Mouse (Mus musculus): ENCODE data around the gene Slc5a11. TPM values are rescaled to one million over a fixed set of nuclear protein-coding genes. Genes with fewer than 3 reads are reported as not detected.

The Slc5a11 gene
- polyA plus RNA-seq, 1 experiment from 2014 or later, result 0.50 TPM

DNA sequence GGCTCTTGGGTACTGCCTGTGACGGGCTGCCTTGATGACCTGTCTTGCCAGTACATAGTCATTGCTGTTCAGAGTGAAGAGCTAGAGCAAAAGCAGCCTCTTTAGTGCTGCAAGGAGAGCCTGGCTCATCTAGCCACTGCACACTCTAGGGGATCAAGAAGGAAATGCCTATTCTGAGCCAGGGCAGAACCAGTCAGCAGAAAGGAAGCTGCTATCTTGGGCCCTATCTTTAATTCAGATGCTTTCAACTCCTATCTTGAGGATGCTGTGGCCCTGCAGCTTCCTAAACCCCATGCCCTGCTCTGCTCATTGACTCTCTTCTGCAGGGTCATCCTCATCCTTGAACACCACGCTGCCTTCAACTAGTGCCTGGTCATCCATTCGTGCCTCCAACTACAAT is 26.1 kb upstream of the Slc5a11 start:
- Histone ChIP-seq H3K9me3 (ENCODE audit: control insufficient read depth, low read length) (no peaks in the 10 kb centered on the region), H3K4me1 (ENCODE audit: control insufficient read depth, insufficient read depth, low read depth, low read length) (no peaks in the 10 kb centered on the region), H3K27me3 (replicated peaks; ENCODE audit: control insufficient read depth, insufficient read depth, low read length) (no peaks in the 10 kb centered on the region), H3K4me3 (ENCODE audit: low read length) (no peak overlapping the region), H3K36me3 (ENCODE audit: control insufficient read depth, insufficient read depth, low read length) (peaks cover 70% of the 10 kb centered on the region), H3K9ac (ENCODE audit: low read depth, low read length) (no peak overlapping the region), H3K4me2 (ENCODE audit: low read length) (no peak overlapping the region), H3K27ac (ENCODE audit: low read depth, low read length) (no peak overlapping the region)
- no peak for ATAC-seq
- 93% methylated on average over 3 of the region's 3 CpGs for WGBS

DNA sequence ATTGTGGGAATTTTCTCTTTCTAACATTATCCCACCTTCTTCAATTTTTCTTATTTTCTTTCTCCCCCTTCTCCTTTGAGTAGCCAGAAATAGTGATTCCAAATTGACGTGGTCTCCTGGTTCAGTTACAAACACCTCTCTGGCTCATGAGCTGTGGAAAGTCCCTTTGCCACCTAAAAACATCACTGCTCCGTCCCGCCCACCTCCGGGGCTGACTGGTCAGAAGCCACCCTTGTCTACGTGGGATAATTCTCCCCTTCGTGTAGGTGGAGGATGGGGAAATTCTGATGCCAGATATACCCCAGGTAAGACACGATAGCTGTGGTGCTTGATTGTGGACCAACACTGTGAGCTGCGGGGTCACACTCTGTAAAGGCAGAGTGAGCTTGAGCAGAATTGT is 24.8 kb upstream of the Slc5a11 start:
- 95% methylated on average over 8 of the region's 8 CpGs for WGBS
- peaks cover 62% of the 10 kb centered on the region for H3K36me3 ChIP-seq (ENCODE audit: control insufficient read depth, insufficient read depth, low read length)
- no peak overlapping the region for H3K9ac ChIP-seq (ENCODE audit: low read depth, low read length)
- H3K27me3 ChIP-seq (replicated peaks; ENCODE audit: control insufficient read depth, insufficient read depth, low read length), result no peaks in the 10 kb centered on the region
- no peak for ATAC-seq
- H3K27ac ChIP-seq (ENCODE audit: low read depth, low read length), result no peak overlapping the region
- no peak overlapping the region for H3K4me3 ChIP-seq (ENCODE audit: low read length)
- no peaks in the 10 kb centered on the region for H3K9me3 ChIP-seq (ENCODE audit: control insufficient read depth, low read length)
- H3K4me1 ChIP-seq (ENCODE audit: control insufficient read depth, insufficient read depth, low read depth, low read length), result no peaks in the 10 kb centered on the region
- H3K4me2 ChIP-seq (ENCODE audit: low read length), result no peak overlapping the region

GRCm38 (mm10) chr7:123191731-123192130 is 22.8 kb upstream of the Slc5a11 start:
- no peak overlapping the region for H3K4me3 ChIP-seq (ENCODE audit: low read length)
- no peaks in the 10 kb centered on the region for H3K4me1 ChIP-seq (ENCODE audit: control insufficient read depth, insufficient read depth, low read depth, low read length)
- no peak overlapping the region for H3K27ac ChIP-seq (ENCODE audit: low read depth, low read length)
- H3K4me2 ChIP-seq (ENCODE audit: low read length), result no peak overlapping the region
- H3K9ac ChIP-seq (ENCODE audit: low read depth, low read length), result no peak overlapping the region
- H3K9me3 ChIP-seq (ENCODE audit: control insufficient read depth, low read length), result no peaks in the 10 kb centered on the region
- no peak for ATAC-seq
- peaks cover 53% of the 10 kb centered on the region for H3K36me3 ChIP-seq (ENCODE audit: control insufficient read depth, insufficient read depth, low read length)
- H3K27me3 ChIP-seq (replicated peaks; ENCODE audit: control insufficient read depth, insufficient read depth, low read length), result no peaks in the 10 kb centered on the region
- 96% methylated on average over 5 of the region's 5 CpGs for WGBS

DNA sequence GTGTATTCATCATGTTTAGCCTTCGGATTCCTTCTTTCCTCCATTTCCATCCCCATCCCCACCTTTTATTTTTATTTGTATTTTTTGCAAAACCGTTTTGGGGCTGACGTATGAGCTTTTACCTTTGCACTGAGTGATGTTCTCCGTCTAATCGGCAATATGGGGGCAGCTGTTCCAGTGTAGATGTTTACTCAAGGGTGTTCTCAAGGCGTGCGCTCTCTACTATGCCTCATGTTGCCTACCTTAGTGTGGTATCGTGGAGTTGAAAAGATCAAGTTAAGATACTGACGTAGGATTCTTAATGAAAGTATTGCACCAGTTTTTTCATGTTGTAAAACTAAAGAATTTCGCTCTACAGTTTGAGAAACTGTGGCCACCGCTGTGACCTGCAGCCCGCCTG is 21.4 kb upstream of the Slc5a11 start:
- Histone ChIP-seq H3K4me2 (ENCODE audit: low read length) (no peak overlapping the region), H3K27ac (ENCODE audit: low read depth, low read length) (no peak overlapping the region), H3K36me3 (ENCODE audit: control insufficient read depth, insufficient read depth, low read length) (peaks cover 45% of the 10 kb centered on the region), H3K4me3 (ENCODE audit: low read length) (no peak overlapping the region), H3K27me3 (replicated peaks; ENCODE audit: control insufficient read depth, insufficient read depth, low read length) (no peaks in the 10 kb centered on the region), H3K4me1 (ENCODE audit: control insufficient read depth, insufficient read depth, low read depth, low read length) (no peaks in the 10 kb centered on the region), H3K9me3 (ENCODE audit: control insufficient read depth, low read length) (no peaks in the 10 kb centered on the region), H3K9ac (ENCODE audit: low read depth, low read length) (no peak overlapping the region)
- ATAC-seq, result no peak
- WGBS, result 95% methylated on average over 12 of the region's 12 CpGs

DNA sequence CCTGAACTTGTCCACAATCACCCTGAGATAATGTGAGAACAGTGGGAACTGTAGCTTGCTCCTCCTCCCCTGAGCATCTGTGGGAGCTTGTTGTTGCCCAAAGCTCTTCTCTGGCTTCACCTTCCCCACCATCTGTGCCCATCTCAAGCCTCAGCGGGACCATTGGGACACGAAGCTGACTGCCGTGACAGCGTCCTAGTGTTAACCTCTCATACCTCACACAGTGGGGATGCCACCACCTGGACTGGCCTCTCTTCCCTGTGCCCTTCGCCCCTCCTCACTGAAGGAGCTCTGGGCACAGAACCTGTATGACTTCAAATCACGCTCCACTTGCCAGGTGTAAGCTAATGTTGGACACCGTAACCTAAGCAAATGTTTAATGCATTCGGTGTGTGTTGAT is 19.9 kb upstream of the Slc5a11 start:
- no peaks in the 10 kb centered on the region for H3K9me3 ChIP-seq (ENCODE audit: control insufficient read depth, low read length)
- H3K4me2 ChIP-seq (ENCODE audit: low read length), result no peak overlapping the region
- no peak for ATAC-seq
- no peak overlapping the region for H3K9ac ChIP-seq (ENCODE audit: low read depth, low read length)
- no peaks in the 10 kb centered on the region for H3K27me3 ChIP-seq (replicated peaks; ENCODE audit: control insufficient read depth, insufficient read depth, low read length)
- peaks cover 31% of the 10 kb centered on the region for H3K36me3 ChIP-seq (ENCODE audit: control insufficient read depth, insufficient read depth, low read length)
- no peak overlapping the region for H3K4me3 ChIP-seq (ENCODE audit: low read length)
- no peaks in the 10 kb centered on the region for H3K4me1 ChIP-seq (ENCODE audit: control insufficient read depth, insufficient read depth, low read depth, low read length)
- 86% methylated on average over 8 of the region's 8 CpGs for WGBS
- H3K27ac ChIP-seq (ENCODE audit: low read depth, low read length), result no peak overlapping the region

DNA sequence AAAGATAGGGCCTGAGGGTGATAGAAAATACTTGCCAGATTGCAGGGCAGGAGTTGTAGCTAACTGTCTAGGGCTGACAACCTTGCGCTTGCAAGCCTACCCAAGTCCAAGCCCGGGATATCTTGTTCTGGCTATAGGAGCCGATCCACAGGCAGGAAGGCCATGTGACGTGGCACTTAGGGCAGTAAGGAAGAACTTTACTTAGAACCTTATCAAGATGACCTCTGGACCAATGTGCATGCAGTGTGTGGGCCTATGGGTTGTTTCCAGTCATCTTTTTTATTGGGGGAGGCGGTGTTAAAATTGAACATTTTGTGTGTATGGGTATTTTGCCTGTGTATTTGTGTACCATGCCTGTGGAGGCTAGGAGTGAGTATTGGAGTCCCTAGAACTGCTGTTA is 18.1 kb upstream of the Slc5a11 start:
- no peaks in the 10 kb centered on the region for H3K9me3 ChIP-seq (ENCODE audit: control insufficient read depth, low read length)
- no peak overlapping the region for H3K9ac ChIP-seq (ENCODE audit: low read depth, low read length)
- H3K36me3 ChIP-seq (ENCODE audit: control insufficient read depth, insufficient read depth, low read length), result peaks cover 18% of the 10 kb centered on the region
- H3K4me1 ChIP-seq (ENCODE audit: control insufficient read depth, insufficient read depth, low read depth, low read length), result no peaks in the 10 kb centered on the region
- no peak overlapping the region for H3K4me2 ChIP-seq (ENCODE audit: low read length)
- no peaks in the 10 kb centered on the region for H3K27me3 ChIP-seq (replicated peaks; ENCODE audit: control insufficient read depth, insufficient read depth, low read length)
- 94% methylated on average over 5 of the region's 5 CpGs for WGBS
- no peak overlapping the region for H3K27ac ChIP-seq (ENCODE audit: low read depth, low read length)
- ATAC-seq, result no peak
- H3K4me3 ChIP-seq (ENCODE audit: low read length), result no peak overlapping the region

DNA sequence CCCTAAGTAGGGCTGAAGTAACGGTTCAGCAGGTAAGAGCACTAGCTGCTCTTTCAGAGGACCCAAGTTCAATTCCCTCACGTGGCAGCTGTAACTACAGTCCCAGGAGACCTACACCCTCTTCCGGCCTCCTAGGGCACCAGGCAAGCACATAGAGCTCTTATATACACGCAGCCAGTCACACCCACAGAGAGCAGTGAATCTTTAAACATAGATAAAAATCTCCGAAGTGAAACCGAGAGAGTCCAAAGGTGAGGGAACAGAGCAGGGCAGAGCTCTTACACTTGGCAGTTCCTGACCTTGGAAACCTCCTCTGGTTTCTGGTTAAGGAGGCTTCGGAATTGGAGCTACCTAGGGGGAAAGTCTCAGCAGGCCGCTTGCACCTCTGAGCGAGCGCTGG is 15.9 kb upstream of the Slc5a11 start:
- Histone ChIP-seq H3K4me2 (ENCODE audit: low read length) (no peak overlapping the region), H3K27ac (ENCODE audit: low read depth, low read length) (no peak overlapping the region), H3K27me3 (replicated peaks; ENCODE audit: control insufficient read depth, insufficient read depth, low read length) (no peaks in the 10 kb centered on the region), H3K4me1 (ENCODE audit: control insufficient read depth, insufficient read depth, low read depth, low read length) (no peaks in the 10 kb centered on the region), H3K36me3 (ENCODE audit: control insufficient read depth, insufficient read depth, low read length) (0 out of 2 replicates have a peak, but pooled peaks cover 4% of the 10 kb centered on the region), H3K4me3 (ENCODE audit: low read length) (no peak overlapping the region), H3K9me3 (ENCODE audit: control insufficient read depth, low read length) (no peaks in the 10 kb centered on the region), H3K9ac (ENCODE audit: low read depth, low read length) (no peak overlapping the region)
- no peak for ATAC-seq
- WGBS, result 81% methylated on average over 10 of the region's 10 CpGs

- WGBS, result 76% methylated on average over 3 of the region's 3 CpGs
- Histone ChIP-seq H3K36me3 (ENCODE audit: control insufficient read depth, insufficient read depth, low read length) (0 out of 2 replicates have a peak, but pooled peaks cover 4% of the 10 kb centered on the region), H3K4me1 (ENCODE audit: control insufficient read depth, insufficient read depth, low read depth, low read length) (no peaks in the 10 kb centered on the region), H3K27ac (ENCODE audit: low read depth, low read length) (no peak overlapping the region), H3K9ac (ENCODE audit: low read depth, low read length) (no peak overlapping the region), H3K4me2 (ENCODE audit: low read length) (no peak overlapping the region), H3K27me3 (replicated peaks; ENCODE audit: control insufficient read depth, insufficient read depth, low read length) (no peaks in the 10 kb centered on the region), H3K4me3 (ENCODE audit: low read length) (no peak overlapping the region), H3K9me3 (ENCODE audit: control insufficient read depth, low read length) (no peaks in the 10 kb centered on the region)
- ATAC-seq, result no peak
These were observed 15.4 kb upstream of the Slc5a11 start for GRCm38 (mm10) chr7:123199151-123199550.

- Histone ChIP-seq H3K4me3 (ENCODE audit: low read length) (no peak overlapping the region), H3K36me3 (ENCODE audit: control insufficient read depth, insufficient read depth, low read length) (0 out of 2 replicates have a peak, but pooled peaks cover 4% of the 10 kb centered on the region), H3K4me2 (ENCODE audit: low read length) (no peak overlapping the region), H3K9ac (ENCODE audit: low read depth, low read length) (no peak overlapping the region), H3K9me3 (ENCODE audit: control insufficient read depth, low read length) (no peaks in the 10 kb centered on the region), H3K4me1 (ENCODE audit: control insufficient read depth, insufficient read depth, low read depth, low read length) (no peaks in the 10 kb centered on the region), H3K27ac (ENCODE audit: low read depth, low read length) (no peak overlapping the region), H3K27me3 (replicated peaks; ENCODE audit: control insufficient read depth, insufficient read depth, low read length) (no peaks in the 10 kb centered on the region)
- WGBS, result 93% methylated on average over 15 of the region's 15 CpGs
- no peak for ATAC-seq
These were observed 14.8 kb upstream of the Slc5a11 start for GRCm38 (mm10) chr7:123199656-123200206.

- no peaks in the 10 kb centered on the region for H3K4me1 ChIP-seq (ENCODE audit: control insufficient read depth, insufficient read depth, low read depth, low read length)
- no peak overlapping the region for H3K27ac ChIP-seq (ENCODE audit: low read depth, low read length)
- no peak for ATAC-seq
- no peaks in the 10 kb centered on the region for H3K36me3 ChIP-seq (ENCODE audit: control insufficient read depth, insufficient read depth, low read length)
- no peak overlapping the region for H3K4me2 ChIP-seq (ENCODE audit: low read length)
- H3K9ac ChIP-seq (ENCODE audit: low read depth, low read length), result no peak overlapping the region
- H3K27me3 ChIP-seq (replicated peaks; ENCODE audit: control insufficient read depth, insufficient read depth, low read length), result no peaks in the 10 kb centered on the region
- no peaks in the 10 kb centered on the region for H3K9me3 ChIP-seq (ENCODE audit: control insufficient read depth, low read length)
- 83% methylated on average over 9 of the region's 9 CpGs for WGBS
- no peak overlapping the region for H3K4me3 ChIP-seq (ENCODE audit: low read length)
These were observed 13.9 kb upstream of the Slc5a11 start for GRCm38 (mm10) chr7:123200722-123201121.
